Mouse (Mus musculus) heart, postnatal 36 days (tissue): ENCODE results near the gene Man1c1. TPM values are rescaled to one million over a fixed set of nuclear protein-coding genes. Genes with fewer than 3 reads are reported as not detected.
A peak's percentile ranks its signal among the peaks of the same experiment; 100 is the strongest.

Experiments used
- DNase-seq, 2 experiments: peaks; one replicate each; pipeline ENCODE4 v3.0.0; 2021 to 2022
- intact Hi-C: fragments of 180-260 bp; cut with DNase I; formaldehyde crosslinking; loops from one replicate; pipeline ENCODE4 v1.15.1; 2025
- total RNA-seq, 2 experiments: library from RNA; stranded (reverse); gene quantifications; 2 replicates each; pipeline ENCODE4 v1.2.3; 2021

Gene Man1c1
- total RNA-seq, 2 experiments from 2014 or later, result 22.0 to 23.2 TPM

DNA sequence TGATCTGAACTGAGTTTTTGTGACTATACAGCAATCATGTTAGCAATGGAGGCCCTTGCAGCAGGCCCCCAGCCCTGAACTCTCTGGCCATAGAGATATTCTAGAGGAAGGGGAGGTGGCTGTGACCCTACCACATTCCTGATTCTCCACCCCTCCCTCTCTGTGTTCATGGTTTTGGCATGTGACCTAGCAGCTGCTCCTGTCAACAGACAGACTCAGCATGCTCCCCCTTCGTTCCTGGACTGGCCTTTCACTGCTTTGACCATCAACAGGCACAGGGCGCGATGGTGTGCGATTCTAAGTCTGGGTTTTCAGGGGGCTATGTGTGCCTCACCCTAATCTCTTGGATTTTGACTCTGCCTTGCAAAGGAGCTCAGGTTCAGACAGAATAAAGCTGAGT lies 86.3 kb downstream of the Man1c1 start:
- no peak for DNase-seq
- intact Hi-C loops, result no loop called here

DNA sequence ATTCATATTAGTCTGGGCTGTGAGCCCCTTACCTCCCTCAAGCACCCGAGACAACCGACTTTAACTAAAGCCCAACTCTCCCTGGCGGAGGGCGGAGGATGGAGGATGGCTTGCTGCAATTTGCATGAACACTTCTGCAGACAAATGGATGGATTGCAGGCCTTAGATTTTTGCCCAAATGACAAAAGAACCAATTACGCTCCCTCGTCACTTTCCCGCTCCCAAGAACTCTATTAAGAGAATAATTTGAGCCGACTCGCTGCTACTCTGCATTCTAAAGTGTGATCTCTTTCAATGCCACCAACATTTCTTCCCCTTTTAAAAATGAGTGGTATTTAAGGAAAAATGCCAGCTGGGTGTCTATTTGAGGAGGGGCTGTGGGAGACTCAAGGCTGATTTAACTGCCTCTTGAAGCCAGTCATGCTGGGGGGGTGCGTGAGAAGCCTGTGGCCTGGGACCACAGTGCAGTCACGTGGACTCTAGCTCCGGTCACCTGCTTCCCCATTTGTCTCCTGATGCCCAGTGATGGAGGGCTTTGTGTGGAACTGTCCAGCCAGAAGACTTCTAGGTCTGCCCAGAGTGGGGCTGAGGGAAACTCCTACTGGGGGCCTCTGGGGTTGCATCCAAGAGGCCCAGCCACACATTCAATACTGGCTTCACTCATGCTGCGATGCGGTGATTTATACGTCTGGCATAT lies 88.0 kb downstream of the Man1c1 start:
- no peak for DNase-seq
- intact Hi-C loops, result no loop called here

DNA sequence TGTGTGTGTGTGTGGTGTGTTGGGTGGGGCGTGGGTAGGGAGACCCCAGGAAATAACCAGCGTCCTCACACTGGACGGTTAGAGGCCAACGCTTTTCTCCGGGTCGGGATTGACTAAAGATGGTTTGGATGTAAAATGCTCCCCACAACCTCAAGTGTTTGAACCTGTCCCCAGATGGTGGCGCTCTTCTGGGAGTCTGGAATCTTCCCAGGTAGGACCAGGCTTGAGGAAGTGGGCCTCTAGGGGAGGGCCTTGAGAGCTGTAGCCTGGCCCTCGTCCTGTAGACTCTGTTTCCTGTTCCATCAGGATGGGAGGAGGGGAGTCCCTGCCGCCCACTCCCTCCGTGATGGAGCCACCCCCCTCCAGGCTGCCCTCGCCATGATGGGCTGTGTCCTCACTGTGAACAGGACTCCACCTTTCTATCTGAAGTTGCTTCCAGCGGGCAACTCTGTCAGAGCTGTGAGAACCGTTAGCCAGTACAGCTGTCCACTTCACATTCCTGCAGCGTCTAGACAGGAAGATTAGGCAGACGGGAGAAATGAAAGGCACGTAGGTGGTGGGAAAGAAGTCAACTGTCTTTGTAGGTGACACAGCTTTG lies 91.9 kb downstream of the Man1c1 start:
- no peak for DNase-seq
- intact Hi-C loops, result no loop called here

DNA sequence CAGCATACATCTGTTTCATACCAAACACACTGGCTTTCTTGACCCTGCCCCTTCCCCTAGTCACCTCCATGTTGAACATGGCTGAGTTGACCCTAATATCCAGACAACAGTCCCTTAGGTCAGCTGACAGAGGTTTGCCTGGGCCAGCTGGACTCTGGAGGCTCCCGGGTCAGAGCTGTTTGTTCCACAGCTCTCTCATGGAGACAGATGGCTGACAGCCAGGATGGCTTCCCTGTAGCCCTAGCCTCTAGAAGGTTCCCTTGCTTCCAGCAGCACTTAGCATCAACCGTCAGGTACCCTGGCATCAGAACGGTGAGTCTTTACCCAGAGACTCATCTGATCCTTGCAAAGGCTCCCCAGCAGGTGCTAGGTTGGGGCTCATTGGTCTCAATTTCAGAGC lies 93.5 kb downstream of the Man1c1 start:
- DNase-seq, result peak; percentile 50 to 57
- intact Hi-C loops, result no loop called here

DNA sequence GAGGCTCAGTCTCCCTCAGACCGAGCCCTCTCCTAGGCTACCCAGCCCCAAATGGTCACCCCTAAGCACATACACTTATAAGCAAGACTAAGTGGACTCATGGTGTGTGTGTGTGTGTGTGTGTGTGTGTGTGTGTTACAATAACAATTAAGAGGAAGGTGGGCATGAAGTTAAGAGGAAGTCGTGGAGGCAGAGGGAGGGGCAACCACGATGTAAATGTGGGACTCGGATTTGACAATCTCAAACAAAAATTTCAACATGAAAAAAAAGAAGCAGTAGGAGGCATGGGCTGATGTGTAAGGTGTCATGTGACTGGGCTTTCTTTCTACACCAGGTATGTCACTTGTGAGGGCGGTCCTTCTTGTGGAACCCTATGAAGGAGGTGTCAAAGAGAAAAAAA lies 96.4 kb downstream of the Man1c1 start:
- no peak for DNase-seq
- intact Hi-C loops, result no loop called here

DNA sequence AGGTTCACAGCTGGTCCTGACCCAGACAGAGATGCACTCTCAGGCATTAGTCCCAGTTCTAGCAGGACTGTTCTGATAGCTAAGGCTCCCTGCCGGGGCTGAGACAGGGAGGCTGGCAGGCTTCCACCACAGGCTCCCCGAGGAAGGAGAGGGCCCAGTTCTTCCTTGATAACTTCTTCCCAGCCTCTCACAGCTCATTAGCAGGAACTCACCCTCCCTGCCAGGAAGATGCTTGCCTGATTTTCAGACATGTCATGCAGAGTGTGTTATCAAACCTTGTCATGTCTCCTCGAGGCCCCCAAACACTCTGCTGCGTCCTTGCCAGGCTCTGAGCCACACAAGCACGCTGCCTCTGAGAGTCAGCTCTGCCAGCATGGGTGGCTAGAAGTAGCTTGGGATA lies 98.0 kb downstream of the Man1c1 start:
- intact Hi-C loops, result no loop called here
- DNase-seq, result peak; percentile 64

DNA sequence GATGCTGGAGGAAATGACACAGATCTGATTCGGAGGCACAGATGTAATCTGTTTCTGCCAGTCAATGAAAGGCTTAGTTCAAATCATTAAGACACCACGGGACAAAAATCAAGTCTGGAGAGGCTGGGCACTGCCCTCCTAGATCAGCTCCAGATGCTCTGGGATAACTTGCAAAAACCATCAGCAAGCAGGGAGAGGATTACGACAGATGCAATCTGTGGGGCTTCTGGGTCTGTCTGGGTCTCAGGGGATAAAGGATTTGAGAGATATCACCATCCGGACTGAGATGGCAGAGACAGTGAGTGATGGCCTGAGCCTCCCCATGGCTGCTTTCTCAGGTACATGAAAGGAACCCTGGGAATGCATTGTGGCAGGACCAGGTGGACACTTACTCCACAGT lies 99.6 kb downstream of the Man1c1 start:
- no peak for DNase-seq
- intact Hi-C loops, result no loop called here

DNA sequence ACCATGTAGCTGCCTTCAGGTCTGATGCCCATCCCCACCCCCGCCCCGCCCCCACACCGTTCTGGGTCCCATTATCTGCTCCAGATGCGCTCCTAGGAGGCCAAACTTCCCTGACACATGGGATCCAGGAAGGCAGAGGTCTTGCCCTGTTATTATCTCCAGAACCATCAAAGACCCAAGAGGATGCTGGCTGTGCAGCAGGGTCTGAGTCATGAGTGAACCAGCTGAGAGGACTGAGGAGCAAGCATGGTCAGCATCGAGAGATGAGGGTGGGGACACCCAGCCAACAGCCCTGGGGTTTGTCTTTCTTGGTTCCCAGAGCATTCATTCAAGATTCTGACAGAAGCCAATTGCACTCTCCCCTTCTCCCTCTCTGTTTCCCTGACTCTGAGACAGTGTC lies 100.5 kb downstream of the Man1c1 start:
- intact Hi-C loops, result no loop called here
- DNase-seq, result no peak

DNA sequence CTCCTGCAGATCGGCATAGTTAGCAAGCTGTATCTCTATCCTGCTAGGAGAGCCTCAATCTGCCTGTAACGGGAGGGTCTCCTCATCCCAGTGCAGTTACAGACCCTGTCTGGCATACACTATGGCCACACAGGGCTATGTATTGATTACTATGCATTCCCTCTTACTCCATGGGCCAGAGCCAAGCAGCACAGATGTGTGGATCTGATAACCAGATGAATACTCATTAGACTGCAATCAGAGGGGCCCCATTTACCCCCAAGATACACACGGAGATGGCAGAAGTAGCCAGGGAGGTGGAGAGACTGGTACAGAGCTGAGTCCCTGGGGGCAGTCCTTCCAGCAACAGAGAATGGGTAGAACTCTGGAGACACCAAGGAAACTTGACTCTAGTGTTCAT lies 101.5 kb downstream of the Man1c1 start:
- DNase-seq, result no peak
- intact Hi-C loops, result no loop called here

DNA sequence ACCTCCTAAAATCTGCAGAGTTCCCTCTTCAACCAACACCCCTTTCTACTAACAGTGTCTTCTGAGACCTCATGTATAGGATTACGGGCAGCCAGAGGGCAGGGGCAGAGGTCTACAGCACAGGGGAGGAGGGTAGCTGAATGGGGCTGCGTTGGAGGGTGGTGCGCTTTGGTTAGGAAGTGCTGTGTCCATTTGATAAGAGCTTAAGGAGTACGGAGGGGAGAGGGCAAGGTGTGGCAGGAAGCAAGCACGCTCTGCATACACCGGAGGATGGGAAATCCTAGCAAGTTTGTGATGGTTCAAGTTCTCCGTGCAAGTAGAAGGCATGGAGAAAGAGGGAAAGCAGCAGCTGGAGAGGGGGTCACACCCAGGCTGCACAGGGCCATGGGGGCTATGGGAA lies 102.1 kb downstream of the Man1c1 start:
- no peak for DNase-seq
- intact Hi-C loops, result no loop called here

DNA sequence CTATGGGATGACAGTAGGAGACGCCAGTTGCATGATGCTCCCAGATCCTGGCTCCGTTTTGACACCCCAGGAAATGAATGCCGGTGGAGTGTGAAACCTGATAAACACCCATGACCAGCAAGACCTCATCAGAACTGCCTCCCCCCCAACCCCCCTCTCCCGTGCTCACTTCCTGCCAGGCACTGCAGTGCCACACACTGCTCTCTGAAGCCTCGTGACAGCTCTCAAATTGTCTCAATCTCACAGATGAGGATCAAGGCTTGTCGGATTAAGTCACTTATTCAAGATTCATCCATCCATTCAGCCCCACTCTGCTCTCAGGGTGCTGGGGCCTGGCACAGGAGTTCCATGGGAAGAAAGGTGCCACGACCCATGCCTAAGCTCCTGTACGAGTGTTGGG lies 102.7 kb downstream of the Man1c1 start:
- intact Hi-C loops, result no loop called here
- no peak for DNase-seq

DNA sequence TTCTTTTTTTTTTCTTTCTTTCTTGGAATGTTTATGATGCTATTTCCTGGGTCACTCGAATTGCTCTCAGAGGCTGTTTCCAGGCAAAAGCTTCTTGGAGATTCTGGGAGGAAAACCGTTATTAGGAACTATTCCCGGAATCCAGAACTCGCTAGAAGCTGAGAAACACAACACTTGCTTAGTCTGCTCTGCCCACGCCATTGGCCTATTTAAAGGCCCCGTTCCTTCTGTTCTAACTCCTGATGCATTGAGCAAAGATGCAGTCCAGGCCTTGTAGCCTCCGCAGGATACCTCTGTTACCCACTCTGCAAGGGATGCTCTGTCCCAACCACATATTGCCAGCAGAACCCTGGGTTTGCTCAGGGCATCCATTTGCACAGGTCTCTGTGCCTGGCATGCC lies 103.3 kb downstream of the Man1c1 start:
- intact Hi-C loops, result no loop called here

DNA sequence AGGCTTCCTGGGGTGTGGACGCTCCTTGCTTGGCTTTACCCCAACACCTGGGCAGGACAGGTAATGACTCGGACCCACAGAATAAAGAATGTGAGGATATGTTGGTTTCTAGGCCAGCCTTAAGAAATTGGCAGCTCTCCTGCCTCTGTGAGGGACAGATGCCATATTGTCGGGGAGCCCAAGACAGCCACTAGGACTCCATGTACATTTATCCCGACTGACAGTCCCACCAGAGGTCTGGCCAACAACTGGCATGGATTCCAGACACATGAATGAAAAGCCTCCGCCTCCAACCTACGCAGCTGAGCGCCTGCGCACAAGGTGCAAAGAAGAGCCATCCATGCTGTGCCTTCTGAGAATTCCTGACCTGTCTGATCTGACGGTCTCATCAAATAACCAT lies 104.0 kb downstream of the Man1c1 start:
- intact Hi-C loops, result no loop called here
- no peak for DNase-seq

More for the DNA sequence above, 103.3 kb downstream of the Man1c1 start:
- no peak for DNase-seq

DNA sequence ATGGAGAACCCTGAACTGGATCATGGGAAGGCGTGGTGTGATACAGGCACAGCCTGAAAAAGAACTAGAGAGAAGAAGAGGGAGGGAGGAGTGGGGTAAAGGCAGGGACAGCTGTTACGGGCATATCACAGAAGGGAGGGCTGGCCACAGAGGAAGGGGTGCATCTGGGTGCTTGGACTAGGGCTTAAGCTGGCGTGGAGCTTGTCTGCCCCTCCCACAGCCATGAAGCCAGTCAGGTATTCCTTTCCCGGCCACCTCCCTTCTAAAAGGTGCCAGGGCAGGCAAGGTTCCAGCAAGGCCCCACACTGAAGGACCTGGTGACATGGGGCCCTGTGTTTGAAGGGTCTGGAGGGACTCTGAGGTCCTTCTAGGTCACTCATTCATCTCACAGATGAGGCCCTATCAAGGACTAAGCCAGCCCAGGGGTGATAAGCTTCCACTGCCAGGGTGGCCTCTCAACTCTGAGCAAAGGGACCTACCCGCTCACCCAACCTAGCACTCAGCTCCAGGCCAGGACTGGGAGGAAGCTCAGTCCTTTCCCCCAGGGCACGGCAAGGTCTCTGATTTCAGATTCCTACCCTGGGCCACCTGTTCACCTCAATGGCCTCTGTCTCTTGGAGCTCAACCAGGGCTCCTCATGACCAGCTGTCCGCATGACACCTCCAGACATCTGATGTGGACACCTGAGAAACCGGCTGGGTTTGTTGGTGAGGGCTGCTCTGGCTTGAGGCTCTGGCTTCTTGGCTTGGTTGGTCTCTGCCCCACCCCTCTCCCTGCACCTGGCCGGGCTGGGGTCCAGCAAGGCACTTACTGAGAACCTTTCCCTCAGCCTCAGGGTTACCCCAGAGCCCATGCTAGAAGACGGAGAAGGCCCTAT lies 107.0 kb downstream of the Man1c1 start:
- intact Hi-C loops, result no loop called here
- DNase-seq, result no peak

DNA sequence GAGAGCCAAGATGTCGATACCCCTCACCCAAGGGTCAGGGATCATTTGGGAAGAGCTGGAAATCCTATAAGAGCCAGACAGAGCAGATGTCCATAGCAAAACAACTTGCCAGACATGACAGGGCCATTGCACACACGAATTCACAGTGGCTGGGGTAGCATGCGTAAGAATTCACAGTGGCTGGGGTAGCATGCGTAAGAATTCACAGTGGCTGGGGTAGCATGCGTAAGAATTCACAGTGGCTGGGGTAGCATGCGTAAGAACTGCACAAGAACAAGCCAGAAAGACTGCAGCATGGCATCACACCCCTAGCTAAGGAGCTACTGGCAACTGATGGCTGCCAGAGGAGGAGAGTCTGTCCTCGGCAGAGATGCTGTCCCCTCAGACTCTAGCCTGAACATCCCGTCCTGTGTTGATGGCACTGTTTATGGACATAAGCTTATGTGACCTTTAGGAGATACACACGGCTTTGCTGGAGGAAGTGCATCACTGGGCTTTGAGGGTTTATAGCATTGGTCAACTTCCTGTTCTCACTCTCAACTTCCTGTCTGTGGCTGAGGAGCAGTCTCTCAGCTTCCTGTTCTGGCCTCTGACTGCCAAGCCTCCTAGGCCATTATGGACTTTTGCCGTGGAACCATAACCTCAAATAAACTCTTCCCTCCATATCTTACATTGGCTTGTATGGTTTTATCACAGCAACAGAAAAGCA lies 109.2 kb downstream of the Man1c1 start:
- intact Hi-C loops, result no loop called here
- no peak for DNase-seq

DNA sequence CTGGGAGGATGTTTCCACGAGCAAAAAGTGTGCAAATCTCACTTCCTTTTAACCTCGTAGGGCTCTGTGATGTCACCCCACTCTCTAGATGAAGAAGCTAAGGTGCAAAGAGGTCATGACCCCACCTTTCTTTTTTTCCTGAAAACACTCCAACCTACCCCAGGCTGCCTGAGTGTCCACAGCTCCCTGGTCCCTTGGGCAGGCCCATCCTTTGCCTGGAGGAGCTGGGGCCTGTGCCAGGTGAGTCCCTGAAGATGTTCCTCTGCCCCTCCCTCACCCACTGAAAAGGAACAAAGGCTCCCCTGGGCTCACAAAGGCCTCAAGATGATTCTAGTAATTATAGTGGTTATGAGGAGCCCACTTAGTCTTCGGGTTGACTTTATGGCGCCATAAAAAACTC lies 111.6 kb downstream of the Man1c1 start:
- intact Hi-C loops, result no loop called here
- no peak for DNase-seq

DNA sequence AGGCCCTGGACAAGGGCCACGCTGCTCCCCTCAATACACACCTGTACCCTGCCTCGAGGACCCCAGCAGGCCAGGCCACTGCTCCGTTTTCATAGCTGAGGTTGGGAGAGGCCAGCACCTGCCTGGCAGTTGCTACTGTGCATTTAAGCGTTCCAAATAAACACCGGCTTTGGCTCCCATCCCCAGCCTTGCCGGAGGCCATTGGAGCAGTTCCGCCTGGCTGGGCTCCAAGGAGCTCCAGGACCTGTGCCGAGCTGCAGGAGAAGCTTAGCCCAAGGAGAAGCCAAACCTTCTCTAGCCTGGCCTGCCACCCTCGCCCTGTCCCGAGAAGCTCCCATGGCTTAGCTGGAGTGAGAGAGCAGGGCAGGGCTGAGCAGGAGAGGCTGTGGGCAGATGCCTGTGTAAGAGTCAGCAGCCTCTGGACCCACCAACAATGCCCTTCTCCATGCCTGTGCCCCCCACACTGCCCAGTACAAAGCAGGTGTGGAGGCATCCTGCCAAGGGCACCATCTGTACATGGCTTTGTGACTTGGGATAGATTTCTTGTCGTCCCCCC lies 112.5 kb downstream of the Man1c1 start:
- intact Hi-C loops, result loop anchor here (2.0 kb wide), 1 partner anchor 35 kb away; no protein-coding TSS in a partner anchor
- DNase-seq, result peak; percentile 83 to 84

DNA sequence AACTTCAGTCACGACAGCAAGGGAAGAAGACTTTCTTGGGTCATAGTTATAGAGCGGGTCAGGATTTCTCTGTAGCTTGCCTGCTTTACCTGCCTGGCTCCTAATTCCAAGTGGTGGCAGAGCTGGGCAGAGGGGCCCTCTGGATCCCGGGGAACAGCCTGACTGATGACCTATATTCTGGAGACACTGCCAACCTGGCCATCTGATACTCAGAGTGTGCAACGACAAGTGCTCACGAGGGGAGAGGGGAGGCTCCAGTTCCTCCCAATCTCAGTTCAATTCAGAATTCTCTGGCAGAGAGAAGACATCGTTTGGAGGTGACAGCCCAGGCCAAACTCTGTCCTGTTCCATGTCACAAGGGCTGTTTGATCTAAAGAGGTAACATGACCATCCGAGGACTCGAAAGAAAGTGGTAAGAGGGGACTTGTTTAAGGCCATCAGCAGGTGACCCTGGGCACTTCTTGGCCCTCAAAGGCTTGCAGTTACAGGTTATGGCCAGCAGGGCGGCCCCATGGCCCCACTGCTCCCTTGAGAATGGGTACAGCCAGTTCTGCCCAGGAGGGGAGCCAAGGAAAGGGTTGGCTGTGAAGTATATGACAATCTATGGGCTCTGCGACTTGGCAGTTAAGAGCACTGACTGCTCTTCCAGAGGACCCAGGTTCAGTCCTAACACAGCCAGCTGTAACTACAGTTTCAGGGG lies 113.7 kb downstream of the Man1c1 start:
- intact Hi-C loops, result loop anchor here (2.0 kb wide), 1 partner anchor 36 kb away; no protein-coding TSS in a partner anchor
- peak in 1 of 2 experiments; percentile 33 for DNase-seq

DNA sequence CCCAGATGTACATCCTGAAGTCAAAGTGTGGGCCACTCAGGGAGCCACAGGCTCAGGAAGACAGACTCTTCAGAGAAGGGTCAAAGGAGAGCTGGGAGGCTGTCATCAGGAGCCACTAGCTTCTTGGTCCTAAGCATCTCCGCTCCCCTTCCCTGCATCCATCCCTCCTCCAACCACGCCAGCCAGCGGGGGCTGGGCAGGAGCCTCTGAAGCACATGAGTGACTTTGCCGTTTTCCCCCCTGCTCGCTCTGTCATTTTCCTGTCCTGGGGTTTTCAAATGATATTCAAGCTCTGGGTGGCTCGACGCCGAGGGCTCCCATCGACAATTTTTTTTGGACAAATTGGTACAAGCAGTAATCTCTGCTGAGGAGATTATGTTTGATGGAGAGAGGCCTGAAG lies 114.3 kb downstream of the Man1c1 start:
- DNase-seq, result no peak
- intact Hi-C loops, result loop anchor here (2.0 kb wide), 1 partner anchor 37 kb away; no protein-coding TSS in a partner anchor

DNA sequence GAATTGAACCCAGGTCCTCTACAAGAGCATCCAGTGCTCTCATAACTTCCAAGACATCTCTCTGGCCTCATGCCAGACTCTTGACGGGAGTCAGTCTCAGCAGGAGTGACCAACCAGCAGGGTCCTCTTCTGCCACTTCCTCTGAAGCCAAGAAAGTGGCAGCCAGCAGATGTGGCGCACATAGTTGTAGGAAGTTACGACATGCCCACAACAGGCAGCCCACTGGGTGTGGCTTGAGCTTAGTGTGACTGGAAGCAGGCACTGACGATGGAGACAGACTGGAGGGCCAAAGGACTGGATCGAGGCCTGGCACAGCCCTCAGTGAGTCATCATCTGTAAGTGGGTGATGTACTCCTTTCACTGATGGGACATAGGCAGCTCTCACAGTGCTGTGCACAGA lies 115.1 kb downstream of the Man1c1 start:
- DNase-seq, result no peak
- intact Hi-C loops, result no loop called here
